Mouse (Mus musculus): ENCODE data around the gene Gm14440.
"Not testable (repeated sequence)": the region's sequence is repeated elsewhere in the genome, so short reads cannot be mapped to it uniquely, and the experiment has no call there.

The Gm14440 gene

DNA sequence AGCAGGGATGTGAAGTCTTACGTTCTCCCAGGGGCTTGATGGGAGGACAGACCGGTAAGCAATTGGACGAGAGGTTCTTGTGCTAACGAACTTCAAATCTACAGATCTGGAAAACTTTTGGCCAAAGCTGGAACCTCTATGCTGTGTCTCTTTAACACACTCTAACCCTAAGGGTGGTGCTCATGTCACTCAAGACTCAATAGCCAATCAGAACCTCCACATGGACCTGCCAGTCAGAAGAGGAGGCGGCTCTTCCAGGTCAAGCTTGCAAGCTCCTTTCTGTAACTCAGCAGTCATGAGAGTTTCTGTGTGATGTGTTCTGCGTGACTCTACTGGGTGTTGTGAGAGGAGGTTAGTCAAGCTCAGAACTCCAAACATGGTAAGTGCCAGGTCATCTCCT lies at the start of gene Gm14440:
Gene Gm14440, plus strand, starts transcription at position 301 of the 400 bp plus-strand sequence.
- not testable (repeated sequence) for DNase-seq

Data from cerebellum, adult 8-10 months (tissue).